Mouse (Mus musculus): ENCODE data around the gene Fads6.

DNA sequence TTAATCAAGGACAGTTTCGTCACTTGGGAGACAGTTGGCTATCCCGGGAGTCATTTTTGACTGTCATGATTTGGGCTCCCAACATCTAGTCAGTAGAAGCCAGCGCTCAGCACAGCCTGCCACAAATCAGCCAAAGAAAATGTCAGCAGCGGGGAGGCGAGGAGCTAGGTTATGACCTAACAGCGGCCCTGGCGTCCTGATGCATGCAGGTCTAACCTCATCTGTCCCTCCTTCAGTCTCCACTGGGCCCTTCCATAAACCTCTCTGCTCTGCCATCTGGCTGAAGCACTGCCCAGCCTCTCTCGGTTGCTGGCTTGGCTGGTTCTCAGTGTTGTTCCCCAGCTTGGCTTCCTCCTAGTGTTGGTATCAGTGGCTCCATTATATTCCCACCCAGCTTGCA, 15.2 kb downstream of the Fads6 start:
- TF ChIP-seq CTCF (IDR thresholded peaks at IDR 0.05; ENCODE audit: low read depth) (no peak), EP300 (IDR thresholded peaks at IDR 0.05; ENCODE audit: low read depth) (no peak)

All from heart, postnatal 0 days (tissue).